Mouse (Mus musculus): Measurements from ENCODE around the gene Cope. TPM values are rescaled to one million over a fixed set of nuclear protein-coding genes. Genes with fewer than 3 reads are reported as not detected.

The Cope gene
- polyA plus RNA-seq, 1 experiment from 2014 or later: 303 TPM

DNA sequence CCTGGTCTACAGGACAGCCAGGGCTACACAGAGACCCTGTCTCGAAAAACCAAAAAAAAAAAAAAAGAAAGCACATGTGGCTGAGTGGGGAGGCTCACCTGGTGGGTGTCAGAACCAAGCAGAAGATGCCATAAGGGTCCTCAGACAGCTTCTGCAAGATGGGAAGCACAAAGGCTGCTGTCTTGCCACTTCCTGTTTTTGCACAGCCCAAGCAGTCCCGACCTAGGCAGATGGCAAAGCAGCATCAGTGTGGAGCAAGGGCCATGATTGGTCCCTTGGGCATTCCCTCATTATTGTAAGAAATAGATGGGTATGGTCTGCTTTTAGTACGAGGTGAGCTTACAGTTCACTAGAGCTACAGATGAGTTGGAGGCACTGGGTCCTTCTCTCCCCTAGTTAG is 1.4 kb upstream of the Cope start:
- WGBS: 78% methylated on average over 3 of the region's 3 CpGs
- H3K27ac ChIP-seq (ENCODE audit: low read depth): no peak overlapping the region
- no peak for ATAC-seq (ENCODE audit: insufficient read depth)
- no peak for TF ChIP-seq CTCF (IDR thresholded peaks at IDR 0.05; ENCODE audit: low read depth)
- H3K9ac ChIP-seq: no peak overlapping the region
- no peak overlapping the region for H3K4me3 ChIP-seq (ENCODE audit: low read depth, low read length)
- H3K4me2 ChIP-seq: no peak overlapping the region; the same call in 1 of the 2 replicates
- no peaks in the 10 kb centered on the region for H3K27me3 ChIP-seq (ENCODE audit: insufficient read depth, low read length)
- H3K9me3 ChIP-seq (ENCODE audit: low read depth, low read length): no peaks in the 10 kb centered on the region
- H3K4me1 ChIP-seq (ENCODE audit: insufficient read depth): peaks cover 13% of the 10 kb centered on the region
- DNase-seq: no peak
- H3K36me3 ChIP-seq (ENCODE audit: insufficient read depth): peaks cover 55% of the 10 kb centered on the region

DNA sequence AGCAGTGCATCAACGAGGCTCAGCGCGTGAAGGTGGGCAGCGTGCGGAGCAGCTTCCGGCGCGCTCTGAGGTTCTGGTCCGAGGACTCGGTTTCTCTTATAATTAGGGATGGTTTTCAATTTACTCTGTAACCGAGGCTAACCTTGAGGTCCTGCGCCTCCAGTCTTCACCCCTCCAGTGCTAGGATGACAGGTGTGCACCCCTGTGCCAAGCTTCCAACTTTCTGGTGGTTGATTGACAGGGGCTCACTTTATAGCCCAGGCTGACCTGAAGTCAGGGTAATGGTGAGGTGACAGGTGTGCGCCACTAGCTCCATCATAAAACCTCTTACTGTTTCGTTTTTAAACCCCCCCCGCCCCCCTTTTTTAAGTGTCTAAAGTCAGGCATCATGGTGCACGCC is 583 bp downstream of the Cope start:
- H3K36me3 ChIP-seq (ENCODE audit: insufficient read depth): peaks cover 53% of the 10 kb centered on the region

DNA sequence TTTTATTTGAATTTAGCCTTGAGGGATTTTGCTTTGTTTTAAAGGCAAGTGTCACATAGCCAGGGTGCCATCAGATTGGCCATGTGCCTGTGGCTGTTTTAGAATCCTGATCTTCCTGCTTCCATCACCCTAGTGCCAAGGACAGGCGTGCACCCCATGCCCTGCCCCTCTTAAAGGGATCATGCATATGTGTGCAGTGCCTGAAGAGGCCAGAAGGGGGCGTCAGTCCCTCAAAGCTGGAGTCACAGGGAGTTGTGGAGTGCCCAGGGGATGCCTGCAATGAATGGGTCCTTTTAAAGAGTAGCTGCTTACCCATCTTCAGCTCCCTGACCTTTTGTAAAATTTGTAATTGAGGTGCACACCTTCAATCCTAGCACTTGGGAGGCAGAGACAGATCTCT is 7.0 kb downstream of the Cope start:
- Histone ChIP-seq H3K9ac (no peak overlapping the region), H3K9me3 (ENCODE audit: low read depth, low read length) (no peaks in the 10 kb centered on the region), H3K4me2 (no peak overlapping the region), H3K36me3 (ENCODE audit: insufficient read depth) (peaks cover 84% of the 10 kb centered on the region), H3K4me1 (ENCODE audit: insufficient read depth) (no peaks in the 10 kb centered on the region), H3K4me3 (ENCODE audit: low read depth, low read length) (no peak overlapping the region), H3K27ac (ENCODE audit: low read depth) (no peak overlapping the region), H3K27me3 (ENCODE audit: insufficient read depth, low read length) (no peaks in the 10 kb centered on the region)
- no peak for ATAC-seq (ENCODE audit: insufficient read depth)
- peak; percentile 70 for TF ChIP-seq CTCF (IDR thresholded peaks at IDR 0.05; ENCODE audit: low read depth)
- 31% methylated on average over 2 of the region's 2 CpGs for WGBS
- peak; percentile 43 for DNase-seq

More for the DNA sequence above, 583 bp downstream of the Cope start:
- Histone ChIP-seq H3K27me3 (ENCODE audit: insufficient read depth, low read length) (no peaks in the 10 kb centered on the region), H3K27ac (ENCODE audit: low read depth) (peak overlapping the region; percentile 31; the same call in 1 of the 2 replicates), H3K4me2 (peak overlapping the region; percentile 75), H3K9ac (peak overlapping the region; percentile 84), H3K4me3 (ENCODE audit: low read depth, low read length) (peak overlapping the region; percentile 88), H3K9me3 (ENCODE audit: low read depth, low read length) (no peaks in the 10 kb centered on the region), H3K4me1 (ENCODE audit: insufficient read depth) (peaks cover 13% of the 10 kb centered on the region)
- 4% methylated on average over 16 of the region's 16 CpGs for WGBS
- no peak for TF ChIP-seq CTCF (IDR thresholded peaks at IDR 0.05; ENCODE audit: low read depth)
- DNase-seq: no peak
- no peak; the same call in 1 of the 2 replicates for ATAC-seq (ENCODE audit: insufficient read depth)

DNA sequence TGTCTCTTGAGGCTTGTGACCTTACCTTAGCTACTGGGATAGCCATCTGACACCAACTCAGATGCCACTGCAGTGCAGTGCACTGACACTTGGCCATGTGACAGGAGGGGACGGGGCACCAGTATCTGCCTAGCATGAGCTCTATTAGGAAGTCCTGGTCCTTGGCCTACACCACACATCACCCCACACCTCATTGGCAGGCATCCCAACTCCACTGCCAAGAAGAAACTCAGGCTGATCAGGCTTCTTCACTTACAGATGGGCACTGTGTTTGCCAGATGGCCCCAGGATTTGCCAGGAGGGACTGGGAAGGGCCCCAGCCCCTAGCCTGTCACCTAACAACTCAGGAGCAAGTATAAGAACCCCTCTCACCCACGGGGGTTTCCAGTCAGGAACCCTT is 11.1 kb downstream of the Cope start:
- Histone ChIP-seq H3K4me3 (ENCODE audit: low read depth, low read length) (no peak overlapping the region), H3K27me3 (ENCODE audit: insufficient read depth, low read length) (no peaks in the 10 kb centered on the region), H3K4me2 (no peak overlapping the region), H3K4me1 (ENCODE audit: insufficient read depth) (peaks cover 18% of the 10 kb centered on the region), H3K36me3 (ENCODE audit: insufficient read depth) (peaks cover 46% of the 10 kb centered on the region), H3K27ac (ENCODE audit: low read depth) (no peak overlapping the region), H3K9me3 (ENCODE audit: low read depth, low read length) (no peaks in the 10 kb centered on the region), H3K9ac (no peak overlapping the region)
- no peak for TF ChIP-seq CTCF (IDR thresholded peaks at IDR 0.05; ENCODE audit: low read depth)
- 81% methylated on average over 2 of the region's 2 CpGs for WGBS
- DNase-seq (no peak), ATAC-seq (ENCODE audit: insufficient read depth) (no peak)

DNA sequence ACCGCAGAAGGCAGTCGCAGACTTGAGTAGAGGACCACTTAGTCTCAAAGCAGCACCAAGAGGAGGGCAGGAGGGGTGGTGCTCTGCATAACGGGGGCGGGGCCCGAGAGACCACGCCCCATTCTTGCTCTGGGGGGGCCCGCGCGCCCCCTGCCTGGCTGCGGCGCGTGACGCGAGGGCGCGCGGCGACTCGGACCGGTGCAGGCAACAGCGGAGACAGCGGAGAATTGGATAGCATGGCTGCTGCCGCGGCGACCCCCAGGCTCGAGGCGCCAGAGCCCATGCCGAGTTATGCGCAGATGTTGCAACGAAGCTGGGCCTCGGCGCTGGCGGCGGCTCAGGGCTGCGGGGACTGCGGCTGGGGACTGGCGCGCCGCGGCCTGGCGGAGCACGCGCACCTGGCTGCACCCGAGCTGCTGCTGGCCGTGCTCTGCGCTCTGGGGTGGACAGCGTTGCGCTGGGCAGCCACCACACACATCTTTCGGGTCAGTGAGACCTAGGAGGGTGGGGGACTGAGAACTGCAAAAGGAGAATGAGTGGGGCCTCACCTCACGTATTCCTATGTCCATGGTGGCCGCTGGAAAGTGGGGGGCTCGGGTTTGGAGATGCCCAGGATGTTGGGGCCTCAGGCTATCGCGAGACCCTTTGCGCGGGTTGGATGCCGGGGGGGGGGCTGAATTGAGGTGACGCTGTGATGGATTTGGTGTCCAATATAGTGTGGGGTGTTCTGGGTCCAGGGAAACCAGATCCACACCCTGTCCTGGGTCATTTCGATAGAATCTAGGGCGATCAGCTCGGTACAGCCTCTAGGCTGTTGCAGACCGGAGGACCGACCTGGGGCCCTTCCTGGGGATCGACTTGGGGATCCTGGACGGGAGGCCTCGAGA is 13.5 kb downstream of the Cope start, which contains the start of gene Cers1:
Cers1 (plus strand) TSS at position 152 of the 887 bp plus-strand sequence.
- Histone ChIP-seq H3K4me2 (peak within 1 kb of the TSS; percentile 84), H3K27ac (ENCODE audit: low read depth) (peak within 1 kb of the TSS; percentile 24; the same call in 1 of the 2 replicates), H3K9me3 (ENCODE audit: low read depth, low read length) (no peaks in the 10 kb centered on the region), H3K36me3 (ENCODE audit: insufficient read depth) (peaks cover 26% of the 10 kb centered on the region), H3K4me1 (ENCODE audit: insufficient read depth) (peaks cover 18% of the 10 kb centered on the region), H3K27me3 (ENCODE audit: insufficient read depth, low read length) (no peaks in the 10 kb centered on the region), H3K9ac (peak within 1 kb of the TSS; percentile 48), H3K4me3 (ENCODE audit: low read depth, low read length) (peak within 1 kb of the TSS; percentile 54)
- ATAC-seq (ENCODE audit: insufficient read depth): peak; percentile 68
- TF ChIP-seq CTCF (IDR thresholded peaks at IDR 0.05; ENCODE audit: low read depth): no peak
- WGBS: 2% methylated on average over 66 of the region's 66 CpGs
- DNase-seq: peak; percentile 86

DNA sequence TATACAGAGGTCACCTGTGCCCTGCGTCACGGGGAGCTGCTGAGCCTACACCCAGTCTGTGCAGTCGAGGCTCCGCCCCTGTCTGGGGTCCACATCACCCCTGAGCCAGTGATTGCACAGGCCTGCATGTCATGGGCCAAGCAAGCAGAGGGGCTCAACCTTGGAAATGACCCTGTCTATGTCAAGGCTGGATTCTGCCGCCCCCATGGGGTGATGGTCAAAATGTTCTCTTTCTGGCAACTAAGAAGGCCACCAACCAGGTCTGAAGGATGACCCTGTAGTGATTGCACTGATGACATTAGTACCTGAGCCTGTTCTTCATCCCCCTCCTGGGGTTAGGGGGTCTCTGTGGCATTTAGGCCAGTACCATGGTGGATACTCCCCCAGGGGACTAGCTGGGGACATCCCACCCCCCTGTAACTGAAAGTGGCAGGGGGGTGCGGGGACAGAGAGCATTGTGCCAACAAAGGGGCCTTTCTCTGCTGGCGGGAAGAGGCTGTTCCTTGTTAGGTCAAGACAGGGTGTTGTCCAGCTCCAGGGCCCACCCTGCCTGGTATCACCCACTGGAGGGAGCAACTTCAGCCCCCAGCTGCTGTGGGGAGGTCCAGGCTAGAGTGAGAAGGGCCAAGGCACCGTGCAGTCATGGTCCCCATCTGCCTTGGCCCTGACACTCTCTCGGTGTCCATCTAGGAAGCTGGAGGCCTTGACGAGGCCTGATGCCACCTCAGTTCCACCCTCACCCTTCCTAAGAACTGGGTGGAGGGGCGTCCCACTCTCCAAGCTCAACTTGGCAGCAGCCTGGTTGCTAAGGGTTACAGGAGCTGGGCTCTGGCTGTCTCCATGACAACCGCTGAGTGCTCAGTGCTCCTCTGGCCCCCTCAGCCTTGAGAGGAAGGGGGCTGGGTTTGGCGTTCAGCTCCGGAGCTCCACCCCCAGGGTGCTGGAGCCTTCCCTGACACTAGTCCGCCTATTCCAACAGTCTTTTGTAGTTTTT is 14.5 kb downstream of the Cope start:
- Histone ChIP-seq H3K27ac (ENCODE audit: low read depth) (no peak overlapping the region), H3K9ac (no peak overlapping the region; the same call in 1 of the 2 replicates), H3K27me3 (ENCODE audit: insufficient read depth, low read length) (no peaks in the 10 kb centered on the region), H3K4me2 (peak overlapping the region; percentile 84), H3K4me1 (ENCODE audit: insufficient read depth) (peaks cover 18% of the 10 kb centered on the region), H3K9me3 (ENCODE audit: low read depth, low read length) (no peaks in the 10 kb centered on the region), H3K4me3 (ENCODE audit: low read depth, low read length) (peak overlapping the region; percentile 54), H3K36me3 (ENCODE audit: insufficient read depth) (peaks cover 17% of the 10 kb centered on the region)
- ATAC-seq (ENCODE audit: insufficient read depth) (peak; percentile 79), DNase-seq (peak; percentile 95)
- WGBS: 10% methylated on average over 15 of the region's 15 CpGs
- TF ChIP-seq CTCF (IDR thresholded peaks at IDR 0.05; ENCODE audit: low read depth): peak; percentile 26

Measured in lung, embryonic 14.5 days (tissue).